Mouse (Mus musculus) gastrocnemius, postnatal 36 days (tissue): Measurements from ENCODE around the gene Abt1. TPM values are rescaled to one million over a fixed set of nuclear protein-coding genes. Genes with fewer than 3 reads are reported as not detected.

Experiments used
- DNase-seq, 2 experiments: peaks; one replicate each; pipeline ENCODE4 v3.0.0; 2022
- intact Hi-C: fragments of 180-260 bp; cut with DNase I; formaldehyde crosslinking; loops from one replicate; pipeline ENCODE4 v1.15.1; 2025
- total RNA-seq, 2 experiments: library from RNA; stranded (reverse); gene quantifications; 2 replicates each; pipeline ENCODE4 v1.2.3; 2021

The Abt1 gene
- total RNA-seq, 2 experiments from 2014 or later: 3.2 to 3.3 TPM

GRCm38 (mm10) chr13:23383127-23383526 is 40.5 kb downstream of the Abt1 start:
- intact Hi-C loops: no loop called here
- DNase-seq: no peak

- intact Hi-C loops: no loop called here
- no peak for DNase-seq
Observed at GRCm38 (mm10) chr13:23372433-23372832, 51.2 kb downstream of the Abt1 start.

DNA sequence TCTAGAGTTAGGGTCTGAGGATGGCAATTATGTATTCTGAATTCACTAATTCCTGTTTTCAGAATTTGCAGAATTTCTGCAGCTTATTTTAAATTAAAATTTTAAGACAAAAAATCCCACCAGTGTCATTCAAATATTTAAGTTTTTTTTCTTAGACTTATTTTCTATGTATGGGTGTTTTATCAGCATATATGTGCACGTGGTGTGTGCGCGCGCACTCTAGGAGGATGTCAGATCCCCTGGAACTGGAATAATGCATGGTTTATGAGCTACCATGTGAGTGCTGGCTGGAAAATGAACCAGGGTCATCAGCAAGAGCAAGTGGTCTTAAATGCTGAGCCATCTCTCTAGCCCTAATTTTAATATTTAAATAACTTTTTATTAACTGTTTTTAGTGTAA is 53.6 kb downstream of the Abt1 start:
- intact Hi-C loops: no loop called here
- DNase-seq: no peak

- intact Hi-C loops: no loop called here
- no peak for DNase-seq
Observed at GRCm38 (mm10) chr13:23369421-23369765, 54.3 kb downstream of the Abt1 start.

DNA sequence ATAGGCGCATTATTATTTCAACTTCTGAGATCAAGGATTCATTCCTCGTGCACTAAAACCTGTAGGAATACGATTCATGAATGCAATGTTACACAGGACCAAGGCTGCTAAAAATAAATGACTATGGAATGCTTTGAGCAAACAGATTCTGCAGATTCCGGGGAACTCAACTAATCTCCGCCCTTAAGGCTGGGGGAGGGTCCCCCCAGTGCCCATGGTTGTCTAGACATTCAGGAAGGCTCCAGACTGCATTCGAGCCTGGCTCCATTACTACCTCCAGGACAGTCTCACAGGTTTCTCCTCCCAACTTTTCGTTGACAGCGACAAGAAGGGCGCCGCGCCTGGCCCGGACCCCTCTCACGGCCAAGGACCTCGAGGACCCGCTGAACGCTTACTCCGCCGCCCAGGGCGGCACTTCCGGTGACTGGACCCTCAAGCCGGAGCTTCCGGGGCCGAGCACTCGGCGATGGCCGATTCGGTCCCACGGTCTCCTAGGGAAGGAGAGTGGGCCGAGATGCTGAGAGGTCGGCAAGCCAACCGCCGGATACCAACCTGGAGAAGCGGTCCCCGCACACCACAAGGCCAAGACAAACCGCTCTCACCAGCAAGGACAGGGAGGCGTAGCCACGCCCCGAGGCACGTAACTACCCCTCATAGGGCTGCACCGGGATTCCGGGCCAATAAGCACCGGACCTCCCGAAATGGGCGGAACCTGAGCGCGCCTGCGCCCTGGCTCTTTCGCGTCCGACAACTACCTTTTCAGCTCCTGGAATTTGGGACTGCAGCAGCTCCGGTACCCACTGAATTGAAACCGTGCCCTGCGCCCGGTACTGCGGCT is 54.9 kb downstream of the Abt1 start, which contains the start of gene Zfp322a:
Zfp322a (minus strand) TSS at position 626 of the 838 bp plus-strand sequence.
- DNase-seq: peak; percentile 93
- intact Hi-C loops: no loop called here

Other genes with a start within 250 kb of the Abt1 start
- gene Vmn1r220, start 235.9 kb downstream of the Abt1 start, total RNA-seq: not detected
- not detected for gene Vmn1r221, start 209.7 kb downstream of the Abt1 start, total RNA-seq
- not detected for gene Vmn1r222, start 187.9 kb downstream of the Abt1 start, total RNA-seq
- gene Vmn1r223, start 176.7 kb downstream of the Abt1 start, total RNA-seq: not detected
- gene Zfp322a, start 54.7 kb downstream of the Abt1 start, total RNA-seq: 10 to 100 TPM in 1 of 2 experiments, 1 to 10 TPM in 1; 8.4 to 11.1 TPM
- gene Btn1a1, start 42.0 kb upstream of the Abt1 start, total RNA-seq: not detected
- gene Btn2a2, start 65.0 kb upstream of the Abt1 start, total RNA-seq: not detected
- 100 to 1,000 TPM; 130 to 153 TPM for gene Hist1h4h, start 107.2 kb upstream of the Abt1 start, total RNA-seq
- gene Hist1h2af, start 110.0 kb upstream of the Abt1 start, total RNA-seq: 10 to 100 TPM in 1 of 2 experiments, 1 to 10 TPM in 1; 7.7 to 11.5 TPM
- gene Hist1h3g, start 111.6 kb upstream of the Abt1 start, total RNA-seq: 1 to 10 TPM; 2.8 to 5.0 TPM
- 1 to 10 TPM; 1.7 to 2.1 TPM for gene Hist1h2bh, start 119.5 kb upstream of the Abt1 start, total RNA-seq
- gene Hist1h3f, start 120.2 kb upstream of the Abt1 start, total RNA-seq: 1 to 10 TPM; 5.5 to 6.4 TPM
- gene Hist1h4f, start 127.8 kb upstream of the Abt1 start, total RNA-seq: 10 to 100 TPM; 12.5 to 22.4 TPM
- gene Hist1h1d, start 129.4 kb upstream of the Abt1 start, total RNA-seq: 1 to 10 TPM; 1.6 to 2.0 TPM
- 10 to 100 TPM; 11.9 to 17.0 TPM for gene Hist1h3e, start 138.5 kb upstream of the Abt1 start, total RNA-seq
- gene Hist1h2ae, start 147.4 kb upstream of the Abt1 start, total RNA-seq: 1 to 10 TPM; 1.6 to 2.8 TPM
- gene Hist1h2bg, start 147.5 kb upstream of the Abt1 start, total RNA-seq: 10 to 100 TPM; 15.3 to 21.1 TPM
- 1 to 10 TPM; 7.5 to 8.5 TPM for gene Hist1h2bf, start 150.3 kb upstream of the Abt1 start, total RNA-seq
- 1 to 10 TPM; 1.2 to 2.2 TPM for gene Hist1h2ad, start 150.5 kb upstream of the Abt1 start, total RNA-seq
- 1 to 10 TPM; 2.8 to 4.8 TPM for gene Hist1h3d, start 151.9 kb upstream of the Abt1 start, total RNA-seq
- gene Hist1h4d, start 157.7 kb upstream of the Abt1 start, total RNA-seq: 10 to 100 TPM; 39.6 to 39.7 TPM
- gene Hist1h2be, start 197.3 kb upstream of the Abt1 start, total RNA-seq: 10 to 100 TPM; 16.6 to 18.7 TPM
- 10 to 100 TPM; 42.9 to 50.8 TPM for gene Hist1h1e, start 198.7 kb upstream of the Abt1 start, total RNA-seq